ENCODE assay signal across 17 mouse cellular contexts in the genomic region with DNA sequence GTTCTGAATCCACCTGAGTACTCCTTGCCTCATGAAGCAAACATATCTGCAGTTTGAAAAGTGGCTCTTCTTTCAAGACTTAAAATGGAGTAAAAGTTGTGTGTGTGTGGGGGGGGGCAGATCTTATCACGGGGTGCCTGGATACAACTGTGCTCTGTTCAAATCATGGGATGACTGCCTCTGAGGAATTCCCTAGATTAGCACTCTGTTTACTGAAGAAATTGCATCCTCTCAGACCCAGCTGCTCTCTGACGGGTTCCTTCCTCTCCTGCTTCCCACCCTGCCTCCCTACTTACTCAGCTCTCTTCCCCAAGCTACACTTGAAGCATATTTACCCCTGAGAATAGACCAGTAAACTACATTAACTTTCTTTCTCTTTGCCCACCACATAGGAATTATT.
"Had no signal": no experiment of that assay in that cellular context is flagged by ENCODE, and none has a peak within 500 bp of the region (broad histone marks: within the 10 kb centered on the region; RNA-seq: fewer than 3 reads in every experiment).

No protein-coding gene starts in this region.

- H3K27me3 ChIP-seq: lung, embryonic 15.5 days; megakaryocyte, embryonic 14.5 days; midbrain, embryonic 13.5 days; midbrain, embryonic 15.5 days; neural tube, embryonic 12.5 days; stomach, embryonic 15.5 days had no signal

- H3K4me1 ChIP-seq: lung, embryonic 15.5 days; megakaryocyte, embryonic 14.5 days; midbrain, embryonic 15.5 days had no signal

- H3K4me3 ChIP-seq: lung, embryonic 15.5 days; megakaryocyte, embryonic 14.5 days; midbrain, embryonic 13.5 days; midbrain, embryonic 15.5 days; neural tube, embryonic 12.5 days; stomach, embryonic 15.5 days had no signal

- H3K4me2 ChIP-seq: lung, embryonic 15.5 days; midbrain, embryonic 13.5 days; midbrain, embryonic 15.5 days; neural tube, embryonic 12.5 days; stomach, embryonic 15.5 days had no signal

- ATAC-seq: liver, postnatal 0 days; lung, postnatal 0 days; midbrain, embryonic 13.5 days; midbrain, embryonic 15.5 days had no signal

- H3K36me3 ChIP-seq: lung, embryonic 15.5 days; midbrain, embryonic 13.5 days; midbrain, embryonic 15.5 days; neural tube, embryonic 12.5 days; stomach, embryonic 15.5 days had no signal

- H3K27ac ChIP-seq: lung, embryonic 15.5 days; macrophage; midbrain, embryonic 13.5 days; midbrain, embryonic 15.5 days; neural tube, embryonic 12.5 days; stomach, embryonic 15.5 days; stomach, postnatal 0 days had no signal

- H3K9me3 ChIP-seq: lung, embryonic 15.5 days; midbrain, embryonic 13.5 days; midbrain, embryonic 15.5 days; neural tube, embryonic 12.5 days; stomach, embryonic 15.5 days had no signal

- H3K9ac ChIP-seq: liver, postnatal 0 days; lung, embryonic 15.5 days; midbrain, embryonic 13.5 days; midbrain, embryonic 15.5 days; neural tube, embryonic 12.5 days; stomach, embryonic 15.5 days had no signal

- DNase-seq: liver, postnatal 0 days; lung, adult 2 months; lung, postnatal 14 days; lung, postnatal 36 days; right cerebral cortex, postnatal 14 days; thymus, adult 2 months; thymus, postnatal 25 days; thymus, postnatal 4 days had no signal
